Mouse (Mus musculus) regulatory T cell (primary cell): ENCODE results near the gene Gm20388.

Source experiments
- in situ Hi-C: fragments of 300-600 bp; cut with MboI, MseI; formaldehyde crosslinking; loops from one replicate; pipeline ENCODE4 v1.15.1; 2025; ENCODE audit warnings: high pct_unique_total_duplicates

The Gm20388 gene

DNA sequence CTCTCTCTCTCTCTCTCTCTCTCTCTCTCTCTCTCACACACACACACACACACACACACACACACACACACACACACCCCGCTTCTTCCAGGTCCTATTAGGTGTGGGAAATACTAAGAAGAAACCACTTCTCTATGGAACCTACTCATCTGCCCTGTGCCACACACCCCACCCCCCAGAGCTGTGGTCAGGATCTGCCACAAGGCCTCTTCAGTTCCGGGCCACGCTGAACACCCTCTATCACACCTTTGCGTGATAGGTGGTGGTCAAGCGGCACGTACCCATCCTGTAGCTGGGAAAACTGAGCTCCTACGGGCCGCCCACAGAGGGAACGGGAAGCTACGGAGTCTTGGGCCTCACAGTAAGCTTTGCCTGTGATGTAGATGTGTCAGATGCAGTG lies 555.6 kb downstream of the Gm20388 start:
- in situ Hi-C loops = no loop called here

DNA sequence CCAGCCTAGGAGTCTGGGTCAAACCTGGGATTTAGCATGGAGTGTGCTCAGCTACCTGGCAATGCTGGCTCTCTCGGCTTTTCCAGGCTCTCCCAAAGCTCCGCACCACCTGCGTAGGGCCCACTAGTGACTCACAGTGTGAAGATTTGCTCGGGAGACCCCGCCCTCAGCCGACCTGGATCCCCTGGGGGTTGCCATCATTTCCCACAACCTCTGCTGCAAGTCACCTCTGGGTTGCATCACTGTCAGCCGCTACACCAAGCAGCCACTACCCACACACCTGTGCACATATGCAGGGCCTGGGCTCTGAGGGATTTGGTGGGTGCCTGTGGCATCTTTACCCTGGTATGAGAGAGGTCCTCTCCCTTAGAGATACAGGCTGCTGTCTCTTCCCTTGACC lies 557.0 kb downstream of the Gm20388 start:
- in situ Hi-C loops = no loop called here

DNA sequence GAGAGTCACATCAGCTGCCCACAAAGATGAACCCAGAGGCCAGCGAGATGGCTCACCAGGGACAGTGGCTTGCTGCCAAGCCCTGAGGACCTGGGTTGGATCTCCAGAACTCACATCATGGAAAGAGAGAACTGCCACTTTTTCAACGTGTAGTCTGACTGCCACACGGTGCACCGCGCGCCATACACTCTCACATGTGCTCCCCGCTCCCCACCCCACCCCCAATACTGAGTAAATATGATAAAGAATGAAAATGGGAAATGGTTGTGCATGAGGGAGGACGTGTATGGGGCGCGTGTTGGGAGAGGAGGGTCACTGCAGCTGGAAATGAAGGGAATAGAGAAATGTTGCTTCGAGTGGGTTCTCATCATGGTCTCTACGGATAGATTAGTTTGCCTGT lies 559.5 kb downstream of the Gm20388 start:
- in situ Hi-C loops = no loop called here

DNA sequence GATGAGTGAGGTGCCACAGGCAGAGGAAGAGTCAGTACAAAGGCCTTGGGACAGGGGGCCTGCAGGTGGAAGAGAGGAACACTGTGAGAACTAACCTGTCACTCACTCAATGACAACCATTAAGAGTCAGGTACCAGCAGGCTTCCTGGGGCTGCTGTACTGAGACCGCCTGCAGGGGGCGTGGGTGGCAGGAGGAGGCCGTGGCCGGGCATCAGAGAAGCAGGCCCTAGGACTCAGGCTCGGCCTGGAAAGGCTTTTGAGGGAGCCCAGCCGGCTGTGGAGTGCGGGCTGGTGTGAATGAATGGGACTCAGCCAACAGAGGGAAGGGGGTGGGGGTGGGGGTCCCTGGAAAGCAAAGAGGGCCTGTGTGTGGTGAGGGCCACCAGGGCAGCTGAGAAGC lies 560.5 kb downstream of the Gm20388 start:
- in situ Hi-C loops = no loop called here

DNA sequence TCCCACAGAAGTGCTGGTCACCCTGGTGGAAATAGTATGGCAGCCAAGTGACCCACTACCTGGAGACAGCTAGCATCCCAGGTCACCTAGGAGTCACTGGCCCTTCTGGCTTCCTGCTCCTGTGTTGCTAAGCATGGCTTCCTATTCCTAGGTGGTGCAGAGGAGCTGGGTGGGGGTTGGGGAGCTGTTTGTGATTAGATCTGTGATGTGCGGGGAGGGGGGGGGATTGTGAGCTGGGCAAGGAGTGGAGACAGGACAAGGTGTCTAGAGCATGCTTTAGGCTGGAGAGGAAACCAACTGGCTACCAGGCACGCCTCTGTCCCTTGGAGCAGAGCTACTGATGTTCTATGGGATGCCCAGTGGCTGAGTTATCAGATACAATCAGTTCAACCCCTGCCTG lies 561.1 kb downstream of the Gm20388 start:
- in situ Hi-C loops = no loop called here

DNA sequence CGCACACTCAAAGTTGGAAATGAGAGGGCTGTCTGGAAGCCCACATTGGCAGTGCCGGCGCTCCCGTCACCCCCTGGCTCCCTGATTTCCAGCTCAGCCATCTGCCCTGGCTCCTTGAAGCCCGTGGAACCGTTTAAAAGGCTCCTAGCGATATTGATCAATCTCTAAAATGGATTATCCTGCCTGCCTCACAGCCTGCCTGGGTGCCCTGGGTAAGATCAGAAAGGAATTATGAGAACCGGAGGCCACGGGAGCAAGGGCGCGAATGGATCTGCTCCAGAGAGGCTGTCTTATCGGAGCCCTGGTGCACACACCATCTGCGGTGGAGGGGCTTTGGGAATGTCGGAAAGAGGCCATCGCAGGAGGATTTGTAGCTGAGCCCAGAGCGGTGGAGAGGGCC lies 561.6 kb downstream of the Gm20388 start:
- in situ Hi-C loops = no loop called here

DNA sequence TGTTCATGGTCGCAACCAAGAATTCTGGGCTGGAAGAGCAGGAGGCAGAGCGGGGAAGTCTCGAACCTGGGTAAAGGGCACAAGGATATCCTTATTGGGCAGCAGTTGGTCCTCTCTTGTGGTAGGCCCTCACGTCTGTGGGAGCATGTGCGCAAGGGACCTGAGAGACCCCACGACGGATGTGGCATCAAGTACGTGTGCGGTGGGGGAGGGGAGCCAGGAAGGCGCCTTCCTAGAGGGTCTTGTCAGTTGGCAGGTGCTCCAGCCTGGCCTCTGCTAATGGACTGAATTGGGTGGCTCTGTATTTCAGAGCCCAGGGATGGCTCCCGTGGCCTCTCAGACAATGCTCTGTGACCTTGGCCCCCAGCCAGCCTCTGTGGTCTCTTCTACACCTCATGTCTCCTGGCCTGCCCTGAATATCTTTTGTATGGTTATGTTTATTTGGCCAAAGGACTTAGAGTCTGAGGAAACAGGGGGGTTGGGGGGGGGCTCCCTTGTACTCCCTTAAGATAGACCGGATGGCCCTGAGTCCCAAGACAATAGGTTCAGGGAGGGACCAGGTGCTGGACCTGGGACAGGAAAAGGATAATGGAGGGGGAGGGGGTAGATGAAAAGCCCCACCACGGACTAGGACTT lies 563.2 kb downstream of the Gm20388 start:
- in situ Hi-C loops = no loop called here

DNA sequence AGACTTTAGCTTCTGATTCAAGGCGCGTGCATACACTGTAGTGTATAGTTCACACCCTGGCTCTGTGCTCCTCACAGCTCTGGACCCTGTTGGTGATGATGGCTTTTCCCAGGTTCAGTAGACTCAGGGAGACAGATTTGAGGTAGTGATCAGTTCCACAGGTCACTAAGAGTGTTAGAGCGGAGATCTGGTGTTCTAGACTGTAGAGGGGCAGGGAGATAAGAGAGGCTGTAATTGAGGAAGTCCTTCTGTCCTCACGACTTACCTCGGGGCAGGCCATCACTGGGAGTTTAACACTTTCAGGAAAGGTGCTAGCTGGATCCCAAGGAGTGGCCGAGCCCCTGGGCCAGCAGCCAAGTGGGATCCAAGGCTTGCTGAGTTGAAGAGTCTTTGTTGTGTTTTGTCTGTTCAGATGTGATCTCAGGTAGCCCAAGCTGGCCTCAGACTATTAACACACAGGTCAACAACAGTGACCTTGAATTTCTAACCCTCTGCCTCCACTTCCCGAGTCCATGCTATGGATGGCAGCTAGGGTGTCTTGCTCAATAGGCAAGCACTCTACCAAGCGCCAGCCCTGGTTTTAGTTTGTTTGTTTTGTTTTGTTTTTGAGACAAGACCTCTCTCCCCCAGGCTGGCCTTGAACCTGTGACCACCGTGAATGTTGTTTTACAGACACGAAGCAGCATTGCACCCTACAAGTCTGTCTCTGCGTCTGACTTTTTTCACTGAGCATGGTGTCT lies 564.0 kb downstream of the Gm20388 start:
- in situ Hi-C loops = no loop called here

DNA sequence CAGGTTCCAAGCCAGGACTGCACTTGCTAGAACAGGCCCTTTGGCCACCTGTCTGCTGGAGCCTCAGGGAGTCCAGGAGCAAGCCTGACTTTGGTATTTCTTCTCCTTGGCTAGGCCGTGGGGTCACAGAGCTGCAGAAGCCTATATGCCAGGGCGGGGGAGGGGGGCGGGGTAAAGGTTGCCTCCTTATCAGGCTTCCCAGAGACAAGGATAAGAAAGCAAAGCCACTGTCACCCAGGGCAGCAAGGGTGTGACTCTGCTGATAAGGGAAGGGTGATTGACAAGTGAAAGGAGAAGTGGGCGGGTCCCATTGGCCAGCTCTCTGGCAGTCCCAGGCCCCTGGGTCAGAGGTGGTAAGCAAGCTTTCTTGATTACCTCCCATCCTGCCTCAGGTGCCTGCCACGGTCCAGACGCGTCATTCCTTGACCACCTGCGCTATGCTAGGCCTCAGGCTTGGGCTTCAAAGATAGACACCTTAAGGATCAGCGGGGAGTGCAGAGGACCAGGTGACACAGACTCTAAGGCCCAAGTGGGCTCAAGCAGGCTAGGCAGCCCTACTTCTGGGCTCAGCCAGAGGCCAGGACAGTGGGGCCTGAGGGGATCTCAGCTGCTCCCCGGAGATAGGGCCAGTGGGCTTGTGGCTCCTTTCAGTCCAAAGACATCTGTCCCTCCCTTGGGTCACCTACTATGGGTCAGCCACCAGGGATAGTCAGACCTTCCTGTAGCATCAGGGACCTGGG lies 565.0 kb downstream of the Gm20388 start:
- in situ Hi-C loops = no loop called here

DNA sequence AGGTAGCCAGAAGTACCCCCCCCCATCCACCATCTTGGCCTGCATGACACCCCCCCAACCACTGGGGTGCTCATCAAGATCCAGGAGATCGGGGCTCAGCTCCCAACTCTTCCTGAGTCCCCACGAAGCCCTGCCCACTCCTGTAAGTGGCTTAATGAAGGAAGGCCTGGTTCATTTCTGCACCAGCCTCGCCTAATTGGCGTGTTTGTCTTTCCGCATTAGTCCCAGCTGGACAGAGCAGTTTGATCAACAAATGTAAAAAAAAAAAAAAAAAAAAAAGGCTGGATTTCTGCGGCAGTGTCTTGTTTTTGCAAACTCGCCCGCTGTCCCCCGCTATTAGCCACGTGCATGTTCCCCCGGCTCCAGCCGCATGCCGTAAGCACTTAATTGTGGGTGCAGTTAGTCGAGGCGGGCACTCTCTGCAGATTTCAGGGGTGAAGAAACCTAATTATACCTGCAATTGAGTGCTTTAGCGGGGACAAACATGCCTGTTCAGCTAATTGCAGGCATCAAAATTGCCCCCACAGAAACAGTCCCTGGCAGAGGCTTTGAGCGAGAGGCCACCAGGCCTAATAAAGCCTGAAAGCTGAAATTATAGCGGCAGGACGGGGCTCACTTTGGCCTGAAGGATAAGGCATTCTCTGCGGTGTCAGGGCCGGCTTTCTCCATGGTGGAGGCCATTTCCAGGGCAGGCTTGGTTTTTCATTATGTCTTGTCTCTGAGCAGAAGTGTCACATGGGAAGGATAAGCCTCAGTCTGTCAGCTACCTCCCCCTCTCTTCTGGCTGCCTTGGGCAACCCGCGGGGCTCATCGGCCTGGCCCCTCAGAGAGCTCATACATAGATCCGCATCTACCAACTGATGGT lies 566.3 kb downstream of the Gm20388 start:
- in situ Hi-C loops = no loop called here

DNA sequence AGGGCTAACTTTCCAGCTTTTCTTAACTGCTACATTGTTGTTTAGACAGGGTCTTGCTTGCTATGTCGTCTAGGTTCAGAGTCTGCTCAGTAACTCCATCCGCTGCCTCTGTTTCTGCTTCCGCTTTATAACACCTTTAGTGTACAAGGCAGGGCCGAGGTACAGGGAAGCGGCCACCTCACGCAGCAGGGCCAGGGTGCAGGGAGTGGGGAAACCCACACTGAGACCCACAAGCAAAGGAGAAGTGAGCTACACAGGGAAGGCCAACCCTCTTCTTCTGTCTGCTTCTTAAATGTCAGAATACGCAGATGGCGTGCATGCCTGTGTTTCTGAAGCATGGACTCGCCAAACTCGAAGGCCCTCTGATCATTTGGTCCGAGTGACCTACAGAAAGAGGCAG lies 568.1 kb downstream of the Gm20388 start:
- in situ Hi-C loops = no loop called here

DNA sequence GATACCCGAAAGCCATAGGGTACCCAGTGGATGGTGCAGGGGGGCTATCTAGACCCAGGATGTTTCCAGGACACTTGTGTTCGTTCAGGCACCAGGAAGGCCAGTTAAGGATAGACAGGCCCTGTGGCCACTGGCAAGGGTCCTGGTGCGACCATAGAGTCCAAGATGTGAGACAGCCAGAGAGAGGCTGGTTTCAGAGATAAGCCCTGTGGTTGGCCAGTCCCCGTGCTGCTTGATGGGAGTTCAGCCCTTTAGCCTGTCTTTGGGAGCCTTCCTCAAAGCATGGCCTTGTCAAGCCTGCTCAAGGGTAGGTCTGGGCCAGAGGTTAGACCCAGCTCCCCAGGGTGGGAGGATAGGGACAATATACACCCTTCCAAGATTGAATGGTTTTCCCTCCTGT lies 569.0 kb downstream of the Gm20388 start:
- in situ Hi-C loops = no loop called here

DNA sequence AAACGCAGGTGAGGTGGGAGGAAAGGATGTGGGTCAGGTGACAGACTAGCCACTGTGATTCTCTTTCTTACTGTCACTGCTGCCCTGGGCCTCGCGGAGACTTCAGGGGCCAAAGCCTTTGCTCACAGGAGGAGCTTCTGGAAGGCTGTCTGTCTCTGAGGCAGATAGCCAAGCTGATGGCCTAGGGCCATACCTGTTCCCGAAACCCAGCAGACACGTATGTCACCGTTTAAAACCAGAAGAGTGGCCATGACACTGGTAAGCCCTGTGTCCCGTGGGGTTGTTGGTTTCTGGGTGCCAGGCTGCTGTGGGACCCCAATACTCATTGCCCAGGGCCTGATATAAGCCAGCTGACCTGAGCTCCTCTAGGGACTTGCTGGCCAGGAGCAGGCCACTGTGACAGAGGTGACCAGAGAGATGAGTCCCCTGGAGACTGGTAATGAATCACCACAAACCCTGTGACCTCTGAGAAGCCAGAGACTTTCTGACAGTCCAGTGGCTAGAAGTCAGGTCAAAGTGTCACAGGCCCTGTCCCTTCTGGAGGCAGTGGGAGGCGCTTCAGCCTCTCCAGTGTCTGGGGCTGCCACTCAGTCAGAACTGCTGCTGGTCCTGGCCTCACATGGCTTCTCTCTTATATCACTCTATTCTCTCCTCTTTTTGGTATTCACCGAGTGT lies 571.5 kb downstream of the Gm20388 start:
- in situ Hi-C loops = no loop called here

DNA sequence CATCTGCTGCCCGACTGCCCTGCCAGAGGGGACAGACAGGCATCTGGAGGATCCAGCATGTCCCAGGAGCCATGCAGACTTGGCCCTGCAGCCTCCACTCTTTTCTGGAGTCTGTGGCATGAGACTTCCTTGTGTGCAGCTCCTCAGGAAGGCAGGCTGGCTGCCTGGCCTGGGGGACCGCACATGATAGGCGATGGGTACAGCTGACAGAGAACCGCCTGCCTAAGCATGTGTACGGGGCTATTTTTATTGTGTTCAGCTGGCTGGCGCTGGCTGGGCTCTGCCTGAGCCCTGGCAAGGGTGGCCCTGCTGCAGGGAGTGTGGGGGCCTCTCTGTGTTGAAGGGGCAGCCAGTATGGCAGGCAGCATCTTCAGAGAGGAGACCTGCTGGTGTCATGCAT lies 573.8 kb downstream of the Gm20388 start:
- in situ Hi-C loops = no loop called here

DNA sequence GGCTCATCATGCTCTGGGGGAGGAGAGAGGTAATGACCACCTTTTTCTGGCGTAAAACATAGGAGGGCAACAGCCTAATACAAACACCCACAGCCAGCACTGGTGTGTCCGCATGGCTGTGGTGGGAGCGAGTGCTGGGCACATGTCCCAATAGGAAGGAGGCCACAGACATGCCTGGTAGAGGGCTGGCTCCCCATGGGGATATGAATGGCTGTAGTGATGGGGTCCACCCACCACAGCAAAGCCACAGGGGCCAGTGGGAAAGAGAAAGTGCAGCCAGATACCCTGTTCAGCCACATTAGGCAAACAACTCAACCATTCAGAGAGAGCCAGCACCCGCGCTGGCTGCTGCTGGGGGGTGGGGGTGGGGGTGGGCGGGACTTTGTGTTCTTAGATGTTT lies 574.5 kb downstream of the Gm20388 start:
- in situ Hi-C loops = no loop called here

DNA sequence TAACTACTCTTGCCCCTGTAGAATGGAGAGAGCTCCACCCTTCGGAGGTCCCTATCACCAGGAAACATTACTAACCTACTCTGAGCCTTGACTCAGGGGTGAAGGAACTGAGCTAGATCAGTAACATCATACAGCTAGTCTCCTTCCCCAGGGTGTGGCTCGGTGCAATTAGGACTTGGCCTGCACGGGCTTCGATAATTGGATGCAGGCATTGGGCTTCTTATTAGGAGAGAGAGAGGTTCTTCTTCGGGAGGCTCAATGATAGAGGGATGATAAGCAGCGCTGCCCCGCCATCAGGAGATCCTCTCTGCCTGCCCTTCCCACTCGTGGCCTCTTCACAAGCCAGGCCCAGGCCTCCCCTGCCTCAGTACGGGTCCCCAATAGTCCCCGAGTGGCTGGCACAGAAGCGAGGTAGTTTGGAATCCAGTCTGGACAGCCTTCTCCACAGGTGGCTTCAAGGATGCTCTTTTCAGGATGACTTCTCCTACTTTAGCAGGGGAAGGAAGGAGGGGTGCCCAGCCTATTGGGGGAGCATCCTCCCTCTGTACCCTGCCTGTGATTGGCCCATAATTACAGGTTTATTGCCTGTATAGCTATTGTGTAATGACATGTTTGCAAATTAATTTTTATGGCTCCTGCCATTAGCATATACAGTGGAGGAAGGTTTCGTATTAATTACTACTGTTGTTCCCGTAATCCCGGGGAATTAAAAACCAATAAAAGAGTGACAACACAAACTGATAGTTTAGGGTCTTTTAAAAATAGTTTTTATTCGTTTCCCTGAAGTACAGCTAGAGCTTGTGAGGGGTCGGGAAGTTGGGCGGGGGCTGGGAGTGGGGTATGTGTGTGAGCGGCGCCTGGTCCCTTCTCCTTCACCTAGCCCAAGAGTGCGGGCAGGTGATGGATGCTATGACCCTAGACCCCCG lies 575.2 kb downstream of the Gm20388 start:
- in situ Hi-C loops = no loop called here

DNA sequence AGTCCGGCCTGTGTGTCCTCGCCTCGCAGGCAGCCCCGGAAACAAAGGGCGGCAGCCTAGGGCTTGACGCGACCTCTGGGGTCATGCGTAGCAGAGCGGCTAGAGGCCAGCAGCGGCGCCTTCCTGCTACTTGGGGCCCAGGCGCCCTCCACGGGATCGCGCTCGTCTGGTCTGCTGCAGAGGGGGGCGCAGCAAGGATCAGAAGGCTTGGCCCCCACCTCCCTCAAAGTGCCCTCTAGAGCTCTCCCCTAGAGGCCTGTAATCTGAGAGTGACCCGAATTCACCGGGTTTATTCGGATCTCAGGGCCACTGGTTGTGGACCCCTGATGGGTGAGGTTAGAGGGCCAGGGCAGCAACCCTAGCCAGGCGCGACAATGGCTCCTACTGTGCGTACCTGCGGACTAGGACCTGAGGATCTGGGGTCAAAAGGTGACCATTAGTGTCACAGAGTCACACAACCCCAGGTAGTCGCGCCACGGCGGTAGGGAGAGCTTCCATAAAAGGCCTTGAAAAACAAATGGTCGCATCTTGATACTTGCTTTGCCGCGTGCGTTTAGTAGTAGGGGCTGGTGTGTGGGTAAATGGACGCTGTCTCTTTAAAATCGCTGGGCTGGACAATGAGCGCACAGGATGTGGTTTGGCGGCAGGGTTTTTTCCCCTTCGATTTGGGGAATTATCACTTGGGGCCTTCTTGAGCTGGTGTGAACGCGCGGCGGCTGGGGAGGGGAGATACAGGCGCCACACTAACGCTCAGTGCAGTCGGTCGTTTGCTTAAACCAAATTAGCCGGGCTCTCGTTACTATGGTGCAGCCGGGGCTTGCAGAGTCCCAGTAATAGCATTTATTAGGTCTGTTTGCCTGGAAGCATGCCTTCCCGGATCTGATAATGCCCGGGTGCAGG lies 576.1 kb downstream of the Gm20388 start:
- in situ Hi-C loops = no loop called here

DNA sequence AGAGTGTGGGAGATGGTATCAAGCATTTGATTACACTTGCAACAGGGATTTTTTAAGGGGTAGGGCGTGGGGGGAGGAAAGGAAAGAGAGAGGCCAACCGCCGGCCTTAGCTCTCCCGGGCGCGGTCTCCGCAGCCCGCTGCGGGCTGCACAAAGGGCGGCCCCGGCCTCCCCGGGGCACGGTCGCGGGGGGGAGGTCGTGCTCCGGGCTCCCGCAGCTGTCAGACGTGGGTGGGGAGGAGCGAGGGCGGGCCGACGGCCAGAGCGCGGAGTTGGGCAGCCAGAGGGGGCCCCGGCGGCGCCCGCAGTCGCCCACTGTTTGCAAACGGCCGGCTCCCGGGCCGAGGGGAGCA lies 576.7 kb downstream of the Gm20388 start:
- in situ Hi-C loops = no loop called here

DNA sequence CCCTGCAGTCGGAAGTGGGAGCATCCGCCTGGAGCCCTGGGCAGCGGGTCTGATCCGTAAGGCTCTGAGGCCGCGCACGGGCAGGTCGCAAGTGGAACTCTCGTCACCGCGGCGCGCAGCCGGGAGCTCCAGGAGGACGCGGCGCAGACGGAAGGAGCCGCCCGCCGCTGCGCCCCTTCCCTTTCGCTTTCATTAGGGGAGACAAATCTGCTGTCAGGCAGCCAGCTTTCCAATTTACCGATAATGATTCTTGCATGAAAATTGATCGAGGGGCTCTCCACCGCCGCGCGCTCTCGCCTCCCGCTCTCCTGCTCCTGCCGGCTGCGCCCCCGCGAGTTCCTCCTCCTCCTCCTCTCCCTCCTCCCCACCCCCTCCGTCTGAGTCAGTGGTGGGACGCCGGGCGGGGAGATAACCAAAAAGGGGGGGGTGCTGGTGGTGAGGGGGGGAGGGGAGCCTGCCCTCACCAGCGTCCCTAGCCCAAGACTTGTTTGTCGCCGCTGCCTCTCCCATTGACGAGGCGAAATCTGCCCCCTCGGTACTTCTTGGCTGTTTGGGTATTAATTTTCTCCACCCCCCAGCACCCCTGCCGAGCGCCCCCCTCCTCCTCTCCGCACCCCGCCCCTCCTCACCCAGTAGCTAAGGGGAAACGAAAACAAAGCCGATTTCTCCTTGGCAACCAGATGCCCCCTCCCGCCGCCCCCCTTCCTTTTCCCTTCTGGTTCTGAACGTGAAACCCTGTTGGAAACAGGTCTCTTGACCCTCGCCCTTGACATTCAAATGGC lies 577.3 kb downstream of the Gm20388 start:
- in situ Hi-C loops = no loop called here
